Mouse (Mus musculus) hindbrain, postnatal 0 days (tissue): Measurements from ENCODE around the gene Adamtsl1. TPM values are rescaled to one million over a fixed set of nuclear protein-coding genes. Genes with fewer than 3 reads are reported as not detected.

Experiments used
- ATAC-seq: fragments of 200-750 bp; cut with Nextera tagmentation; 2 replicates; pipeline ENCODE4 v1.8.0; 2017; ENCODE audit warnings: mild to moderate bottlenecking, moderate TSS enrichment, moderate library complexity
- DNase-seq: peaks from one replicate; pipeline ENCODE4 v3.0.0-alpha.2; 2015; ENCODE audit warnings: low spot score
- H3K27ac ChIP-seq: fragments of 300-500 bp; sonication (generic); 2 replicates; pipeline ENCODE4 v1.5.1; 2014; ENCODE audit warnings: mild to moderate bottlenecking
- H3K27me3 ChIP-seq: fragments of 300-500 bp; sonication (generic); 2 replicates; pipeline ENCODE4 v1.6.1; 2014; ENCODE audit warnings: low read length, mixed read lengths; ENCODE audit not compliant: insufficient read depth
- H3K36me3 ChIP-seq: fragments of 300-500 bp; sonication (generic); 2 replicates; pipeline ENCODE4 v1.6.1; 2014; ENCODE audit warnings: low read length, mixed read lengths; ENCODE audit not compliant: insufficient read depth
- H3K4me1 ChIP-seq: fragments of 300-500 bp; sonication (generic); 2 replicates; pipeline ENCODE4 v1.6.1; 2014; ENCODE audit warnings: antibody characterized with exemption, low read length, mixed read lengths; ENCODE audit not compliant: insufficient read depth
- H3K4me2 ChIP-seq: fragments of 300-500 bp; sonication (generic); 2 replicates; pipeline ENCODE4 v1.6.1; 2014; ENCODE audit warnings: low read depth, mild to moderate bottlenecking, low read length, moderate library complexity, mixed read lengths
- H3K4me3 ChIP-seq: fragments of 300-500 bp; sonication (generic); 2 replicates; pipeline ENCODE4 v1.5.1; 2014; ENCODE audit warnings: low read length
- H3K9ac ChIP-seq: fragments of 300-500 bp; sonication (generic); replicated peaks from 2 replicates; pipeline ENCODE4 v1.6.1; 2014; ENCODE audit warnings: mild to moderate bottlenecking, low read length, moderate library complexity, mixed read lengths
- H3K9me3 ChIP-seq: fragments of 300-500 bp; sonication (generic); 2 replicates; pipeline ENCODE4 v1.6.1; 2016; ENCODE audit warnings: low read length, mixed read lengths
- CTCF ChIP-seq: IDR thresholded peaks from 2 replicates; pipeline ENCODE4 v1.5.1; 2016; ENCODE audit warnings: antibody characterized with exemption, control low read depth, low read depth
- WGBS: fragments of 180-500 bp; shearing (Covaris S2); extraction: QIAGEN DNeasy Blood & Tissue Kit; methylation state at CpG from one replicate; pipeline ENCODE4 v1.1.7; 2014; 5-methylcytosine and 5-hydroxymethylcytosine counted together
- polyA plus RNA-seq: library from polyadenylated mRNA; unstranded; fragments of >200 nt; fragmentation: Nextera tagmentation; extraction: Ambion mirVana; gene quantifications from 2 replicates; pipeline ENCODE4 v1.2.1, GENCODE M21; 2015
- total RNA-seq: library from RNA; depleted of rRNA; stranded (reverse); fragments of >200 nt; gene quantifications from 2 replicates; pipeline ENCODE4 v1.2.3, GENCODE M21; 2014

Gene Adamtsl1
- total and polyA plus RNA-seq, 2 experiments from 2014 or later: 8.0 to 13.4 TPM

DNA sequence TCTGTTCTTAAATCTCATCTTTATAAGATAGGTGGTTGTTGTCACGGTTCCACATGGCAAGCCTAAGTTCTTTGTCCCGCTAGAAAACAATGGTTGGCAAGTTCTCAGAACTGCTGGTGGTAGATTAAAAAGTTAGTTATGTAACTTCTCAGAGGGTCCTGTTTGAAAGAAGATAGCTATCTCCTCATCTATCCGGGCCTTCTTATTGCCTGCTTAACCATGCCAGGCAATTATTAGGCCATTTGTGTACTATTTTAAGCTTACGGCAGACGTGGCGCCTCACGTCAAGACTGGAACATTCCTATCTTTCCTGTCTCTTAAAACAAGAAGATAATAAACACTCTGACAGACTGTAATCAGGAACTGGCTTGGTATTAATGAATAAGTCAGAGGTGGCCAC, 115.4 kb downstream of the Adamtsl1 start:
- no peak overlapping the region for H3K27ac ChIP-seq
- DNase-seq: no peak
- no peak overlapping the region for H3K4me2 ChIP-seq
- no peaks in the 10 kb centered on the region for H3K4me1 ChIP-seq
- no peaks in the 10 kb centered on the region for H3K36me3 ChIP-seq
- TF ChIP-seq CTCF: no peak
- 82% methylated on average over 7 of the region's 7 CpGs for WGBS
- no peaks in the 10 kb centered on the region for H3K9me3 ChIP-seq
- no peak overlapping the region for H3K9ac ChIP-seq
- no peak overlapping the region for H3K4me3 ChIP-seq
- no peaks in the 10 kb centered on the region for H3K27me3 ChIP-seq
- no peak for ATAC-seq

DNA sequence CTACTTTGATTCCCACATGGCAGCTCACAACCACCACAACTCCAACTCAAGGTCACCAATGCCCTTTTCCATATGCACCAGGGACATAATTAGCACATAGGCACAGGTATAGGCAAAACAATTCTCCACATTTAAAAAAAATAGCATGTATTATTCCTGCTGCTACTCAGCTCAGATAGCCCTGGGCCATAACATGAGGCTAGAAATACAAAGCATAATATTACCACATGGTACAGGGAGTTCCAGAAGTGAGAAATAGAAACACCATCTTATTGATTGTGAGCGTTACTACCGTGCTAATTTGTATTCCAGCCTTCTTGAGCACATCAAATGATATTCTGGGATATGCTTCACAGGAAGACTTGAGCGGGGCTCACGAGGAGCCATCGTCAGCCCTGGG, 155.3 kb downstream of the Adamtsl1 start:
- DNase-seq (no peak), ATAC-seq (no peak)
- H3K27me3 ChIP-seq: no peaks in the 10 kb centered on the region

DNA sequence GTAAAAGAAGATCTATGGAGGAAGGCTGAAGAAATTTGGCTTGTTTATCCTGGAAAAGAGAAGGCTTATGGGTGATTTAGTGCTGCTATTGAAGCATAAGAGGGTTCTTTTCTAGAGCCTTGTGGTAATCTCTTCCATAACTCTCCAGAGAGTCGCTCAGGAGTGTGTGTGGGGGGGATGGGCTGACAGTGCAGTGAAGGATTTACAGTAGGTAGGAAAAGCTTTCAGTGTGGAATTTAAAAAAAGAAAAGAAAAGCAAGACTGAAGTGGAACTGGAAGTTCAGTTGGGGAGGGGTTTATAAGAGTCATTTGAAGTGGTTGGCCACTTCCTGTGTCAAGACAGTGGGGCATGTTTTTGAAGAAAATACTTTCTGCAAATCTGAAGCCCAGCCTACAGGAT, 155.8 kb downstream of the Adamtsl1 start:
- Histone ChIP-seq H3K4me2 (no peak overlapping the region), H3K27me3 (no peaks in the 10 kb centered on the region), H3K9ac (no peak overlapping the region), H3K36me3 (no peaks in the 10 kb centered on the region), H3K9me3 (no peaks in the 10 kb centered on the region), H3K4me1 (no peaks in the 10 kb centered on the region), H3K27ac (no peak overlapping the region), H3K4me3 (no peak overlapping the region)
- WGBS: 90% methylated on average over 1 of the region's 1 CpGs
- no peak for DNase-seq
- ATAC-seq: no peak
- TF ChIP-seq CTCF: no peak

More for the DNA sequence above, 155.3 kb downstream of the Adamtsl1 start:
- 91% methylated on average over 5 of the region's 5 CpGs for WGBS
- Histone ChIP-seq H3K27ac (no peak overlapping the region), H3K36me3 (no peaks in the 10 kb centered on the region), H3K9ac (no peak overlapping the region), H3K4me3 (no peak overlapping the region), H3K4me1 (no peaks in the 10 kb centered on the region), H3K4me2 (no peak overlapping the region), H3K9me3 (no peaks in the 10 kb centered on the region)
- no peak for TF ChIP-seq CTCF

DNA sequence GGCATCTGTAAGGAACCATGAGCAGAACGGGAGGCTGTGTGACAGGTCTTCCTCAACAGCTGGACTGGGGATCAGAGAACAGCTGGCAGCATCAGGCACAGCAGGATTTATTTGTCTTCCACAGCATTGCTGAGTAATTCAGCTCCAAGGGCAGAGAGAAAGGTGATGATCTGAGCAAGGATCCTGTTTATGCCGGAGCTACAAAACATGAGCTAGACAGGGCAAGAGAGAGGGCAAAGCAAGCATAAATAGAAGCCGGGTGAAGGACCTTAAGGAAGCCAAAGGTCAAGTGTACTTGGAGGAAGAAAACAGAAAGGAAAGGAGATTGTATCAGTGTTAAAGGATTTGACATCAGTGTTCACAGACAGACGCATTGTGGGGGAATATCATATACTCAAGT, 158.3 kb downstream of the Adamtsl1 start:
- Histone ChIP-seq H3K36me3 (no peaks in the 10 kb centered on the region), H3K27ac (no peak overlapping the region), H3K4me1 (no peaks in the 10 kb centered on the region), H3K27me3 (no peaks in the 10 kb centered on the region), H3K9ac (no peak overlapping the region), H3K9me3 (no peaks in the 10 kb centered on the region), H3K4me3 (no peak overlapping the region), H3K4me2 (no peak overlapping the region)
- DNase-seq (no peak), ATAC-seq (no peak)
- 58% methylated on average over 4 of the region's 4 CpGs for WGBS
- no peak for TF ChIP-seq CTCF

DNA sequence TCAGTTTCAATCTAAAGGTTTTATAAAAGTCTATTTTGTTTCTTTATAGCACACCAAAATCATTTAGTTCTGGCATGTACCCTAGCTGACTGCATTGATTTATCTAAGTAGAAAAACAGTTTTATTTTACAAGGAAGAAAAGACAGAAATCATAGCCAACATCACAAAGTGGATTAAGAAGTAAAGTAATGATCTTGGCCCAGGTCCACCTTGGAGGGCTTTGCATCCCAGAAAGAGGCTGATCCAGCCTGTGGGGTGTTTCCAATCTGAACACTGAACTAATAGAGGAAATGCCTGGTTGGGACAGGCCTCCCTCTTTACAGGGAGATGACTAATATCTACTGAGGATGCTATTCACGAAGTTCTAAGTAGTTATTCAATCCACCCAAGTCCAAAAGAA, 163.6 kb downstream of the Adamtsl1 start:
- no peak for TF ChIP-seq CTCF
- no peaks in the 10 kb centered on the region for H3K27me3 ChIP-seq
- no peaks in the 10 kb centered on the region for H3K9me3 ChIP-seq
- H3K9ac ChIP-seq: no peak overlapping the region
- H3K4me2 ChIP-seq: no peak overlapping the region
- ATAC-seq: no peak
- no peaks in the 10 kb centered on the region for H3K4me1 ChIP-seq
- no peak overlapping the region for H3K27ac ChIP-seq
- no peak for DNase-seq
- 35% methylated on average over 1 of the region's 1 CpGs for WGBS
- no peak overlapping the region for H3K4me3 ChIP-seq
- H3K36me3 ChIP-seq: no peaks in the 10 kb centered on the region

DNA sequence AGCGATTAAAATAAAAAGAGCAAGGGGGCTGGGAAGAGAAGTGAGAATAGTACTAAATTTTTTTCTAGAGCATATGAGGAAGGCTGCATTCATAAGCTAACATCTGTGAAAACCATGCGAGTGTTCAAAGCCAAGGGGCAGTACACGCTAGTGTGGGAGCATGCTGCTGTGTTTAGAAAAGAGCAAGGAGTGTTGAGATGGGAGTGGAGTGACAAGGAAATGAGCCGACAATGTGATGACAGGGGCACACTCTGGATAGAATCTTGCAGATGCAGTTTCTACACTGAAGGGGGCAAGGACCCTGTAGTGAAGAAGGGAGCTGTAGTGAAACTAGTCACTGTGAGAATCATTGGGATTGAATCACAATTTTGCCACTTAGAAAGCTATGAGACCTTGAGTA, 172.2 kb downstream of the Adamtsl1 start:
- ATAC-seq: no peak
- Histone ChIP-seq H3K4me1 (no peaks in the 10 kb centered on the region), H3K27me3 (no peaks in the 10 kb centered on the region), H3K4me2 (no peak overlapping the region), H3K9me3 (no peaks in the 10 kb centered on the region), H3K36me3 (no peaks in the 10 kb centered on the region), H3K9ac (no peak overlapping the region), H3K27ac (no peak overlapping the region), H3K4me3 (no peak overlapping the region)
- 83% methylated on average over 4 of the region's 4 CpGs for WGBS
- DNase-seq: no peak
- no peak for TF ChIP-seq CTCF

DNA sequence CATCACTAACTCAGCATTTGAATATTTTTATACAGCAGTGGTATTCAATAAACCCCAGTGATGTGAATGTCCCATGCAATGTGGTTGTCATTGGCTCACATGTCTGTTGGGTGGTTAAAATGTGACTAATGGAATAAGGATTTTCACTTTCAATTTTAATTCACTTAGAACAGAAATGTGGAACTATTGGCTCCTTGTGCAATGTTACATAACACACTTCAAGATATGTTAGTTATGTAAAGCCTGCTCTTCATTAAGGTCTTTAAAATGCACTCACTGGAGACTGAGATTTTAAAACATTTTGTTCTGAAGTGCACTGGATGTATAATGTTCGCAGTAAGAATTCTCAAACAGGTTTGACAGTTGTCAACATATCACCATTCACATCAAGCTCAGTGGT, 181.3 kb downstream of the Adamtsl1 start:
- no peak overlapping the region for H3K4me2 ChIP-seq
- TF ChIP-seq CTCF: no peak
- H3K36me3 ChIP-seq: no peaks in the 10 kb centered on the region
- H3K4me1 ChIP-seq: no peaks in the 10 kb centered on the region
- DNase-seq: no peak
- H3K9ac ChIP-seq: no peak overlapping the region
- 91% methylated on average over 1 of the region's 1 CpGs for WGBS
- H3K9me3 ChIP-seq: no peaks in the 10 kb centered on the region
- no peak for ATAC-seq
- H3K27ac ChIP-seq: no peak overlapping the region
- H3K4me3 ChIP-seq: no peak overlapping the region
- H3K27me3 ChIP-seq: no peaks in the 10 kb centered on the region
